Mouse (Mus musculus): Measurements from ENCODE around the gene Npb. TPM values are rescaled to one million over a fixed set of nuclear protein-coding genes. Genes with fewer than 3 reads are reported as not detected.
A peak's percentile ranks its signal among the peaks of the same experiment; 100 is the strongest.

Npb gene
- total and polyA plus RNA-seq, 2 experiments from 2014 or later: 9.9 TPM; not detected in 1

- H3K36me3 ChIP-seq (replicated peaks; ENCODE audit: control insufficient read depth, insufficient read depth, low read length): peaks cover 27% of the 10 kb centered on the region
- DNase-seq (ENCODE audit: low spot score) (no peak), ATAC-seq (ENCODE audit: insufficient read depth, low read depth) (no peak)
- H3K27ac ChIP-seq (ENCODE audit: low read depth): no peak overlapping the region
- H3K9ac ChIP-seq (replicated peaks; ENCODE audit: low read depth, low read length): no peak overlapping the region
- WGBS: 83% methylated on average over 7 of the region's 7 CpGs
- no peak overlapping the region for H3K4me2 ChIP-seq (ENCODE audit: low read depth, low read length)
- H3K27me3 ChIP-seq (ENCODE audit: control insufficient read depth, insufficient read depth, low read length): no peaks in the 10 kb centered on the region
- H3K9me3 ChIP-seq (replicated peaks; ENCODE audit: control insufficient read depth, low read length): no peaks in the 10 kb centered on the region
- H3K4me1 ChIP-seq (ENCODE audit: control insufficient read depth, insufficient read depth): peaks cover 35% of the 10 kb centered on the region
- H3K4me3 ChIP-seq (ENCODE audit: low read depth, low read length): no peak overlapping the region
- TF ChIP-seq CTCF (IDR thresholded peaks at IDR 0.05; ENCODE audit: low read depth): peak; percentile 56
- TF ChIP-seq EP300 (IDR thresholded peaks at IDR 0.05; ENCODE audit: low read depth): no peak
Observed at GRCm38 (mm10) chr11:120577211-120578023, 30.9 kb upstream of the Npb start.

- Histone ChIP-seq H3K9ac (replicated peaks; ENCODE audit: low read depth, low read length) (no peak overlapping the region), H3K36me3 (replicated peaks; ENCODE audit: control insufficient read depth, insufficient read depth, low read length) (peaks cover 27% of the 10 kb centered on the region), H3K27ac (ENCODE audit: low read depth) (no peak overlapping the region), H3K27me3 (ENCODE audit: control insufficient read depth, insufficient read depth, low read length) (no peaks in the 10 kb centered on the region), H3K4me3 (ENCODE audit: low read depth, low read length) (no peak overlapping the region), H3K9me3 (replicated peaks; ENCODE audit: control insufficient read depth, low read length) (no peaks in the 10 kb centered on the region), H3K4me1 (ENCODE audit: control insufficient read depth, insufficient read depth) (peaks cover 35% of the 10 kb centered on the region), H3K4me2 (ENCODE audit: low read depth, low read length) (no peak overlapping the region)
- WGBS: 81% methylated on average over 10 of the region's 10 CpGs
- TF ChIP-seq CTCF (IDR thresholded peaks at IDR 0.05; ENCODE audit: low read depth) (no peak), EP300 (IDR thresholded peaks at IDR 0.05; ENCODE audit: low read depth) (no peak)
- ATAC-seq (ENCODE audit: insufficient read depth, low read depth): no peak
- DNase-seq (ENCODE audit: low spot score): no peak
Observed at GRCm38 (mm10) chr11:120578024-120578693, 30.1 kb upstream of the Npb start.

- peaks cover 34% of the 10 kb centered on the region for H3K4me1 ChIP-seq (ENCODE audit: control insufficient read depth, insufficient read depth)
- DNase-seq (ENCODE audit: low spot score) (no peak), ATAC-seq (ENCODE audit: insufficient read depth, low read depth) (no peak)
- no peak overlapping the region for H3K9ac ChIP-seq (replicated peaks; ENCODE audit: low read depth, low read length)
- peaks cover 28% of the 10 kb centered on the region for H3K36me3 ChIP-seq (replicated peaks; ENCODE audit: control insufficient read depth, insufficient read depth, low read length)
- no peaks in the 10 kb centered on the region for H3K9me3 ChIP-seq (replicated peaks; ENCODE audit: control insufficient read depth, low read length)
- no peaks in the 10 kb centered on the region for H3K27me3 ChIP-seq (ENCODE audit: control insufficient read depth, insufficient read depth, low read length)
- WGBS: 69% methylated on average over 8 of the region's 11 CpGs
- no peak overlapping the region for H3K4me2 ChIP-seq (ENCODE audit: low read depth, low read length)
- no peak overlapping the region for H3K27ac ChIP-seq (ENCODE audit: low read depth)
- H3K4me3 ChIP-seq (ENCODE audit: low read depth, low read length): no peak overlapping the region
- TF ChIP-seq CTCF (IDR thresholded peaks at IDR 0.05; ENCODE audit: low read depth): no peak
- no peak for TF ChIP-seq EP300 (IDR thresholded peaks at IDR 0.05; ENCODE audit: low read depth)
Observed at GRCm38 (mm10) chr11:120578694-120579243, 29.5 kb upstream of the Npb start.

GRCm38 (mm10) chr11:120579316-120580107 is 28.8 kb upstream of the Npb start:
- TF ChIP-seq CTCF (IDR thresholded peaks at IDR 0.05; ENCODE audit: low read depth): peak; percentile 83
- TF ChIP-seq EP300 (IDR thresholded peaks at IDR 0.05; ENCODE audit: low read depth): no peak
- DNase-seq (ENCODE audit: low spot score): no peak
- H3K9me3 ChIP-seq (replicated peaks; ENCODE audit: control insufficient read depth, low read length): no peaks in the 10 kb centered on the region
- no peak overlapping the region for H3K9ac ChIP-seq (replicated peaks; ENCODE audit: low read depth, low read length)
- H3K27ac ChIP-seq (ENCODE audit: low read depth): 0 out of 2 replicates have a peak overlapping the region, but pooled peaks have one; percentile 91
- H3K36me3 ChIP-seq (replicated peaks; ENCODE audit: control insufficient read depth, insufficient read depth, low read length): peaks cover 31% of the 10 kb centered on the region
- H3K4me1 ChIP-seq (ENCODE audit: control insufficient read depth, insufficient read depth): peaks cover 27% of the 10 kb centered on the region
- no peaks in the 10 kb centered on the region for H3K27me3 ChIP-seq (ENCODE audit: control insufficient read depth, insufficient read depth, low read length)
- ATAC-seq (ENCODE audit: insufficient read depth, low read depth): no peak
- 38% methylated on average over 15 of the region's 15 CpGs for WGBS
- peak overlapping the region; percentile 69 for H3K4me3 ChIP-seq (ENCODE audit: low read depth, low read length)
- peak overlapping the region; percentile 90 for H3K4me2 ChIP-seq (ENCODE audit: low read depth, low read length)

GRCm38 (mm10) chr11:120580190-120580589 is 28.1 kb upstream of the Npb start:
- Histone ChIP-seq H3K4me2 (ENCODE audit: low read depth, low read length) (peak overlapping the region; percentile 90), H3K9ac (replicated peaks; ENCODE audit: low read depth, low read length) (peak overlapping the region; percentile 88), H3K27ac (ENCODE audit: low read depth) (peak overlapping the region; percentile 91), H3K36me3 (replicated peaks; ENCODE audit: control insufficient read depth, insufficient read depth, low read length) (peaks cover 34% of the 10 kb centered on the region), H3K9me3 (replicated peaks; ENCODE audit: control insufficient read depth, low read length) (no peaks in the 10 kb centered on the region), H3K27me3 (ENCODE audit: control insufficient read depth, insufficient read depth, low read length) (no peaks in the 10 kb centered on the region), H3K4me3 (ENCODE audit: low read depth, low read length) (peak overlapping the region; percentile 69), H3K4me1 (ENCODE audit: control insufficient read depth, insufficient read depth) (peaks cover 22% of the 10 kb centered on the region)
- TF ChIP-seq EP300 (IDR thresholded peaks at IDR 0.05; ENCODE audit: low read depth): no peak
- TF ChIP-seq CTCF (IDR thresholded peaks at IDR 0.05; ENCODE audit: low read depth): no peak
- ATAC-seq (ENCODE audit: insufficient read depth, low read depth) (no peak), DNase-seq (ENCODE audit: low spot score) (no peak)
- 41% methylated on average over 7 of the region's 7 CpGs for WGBS
